Mouse (Mus musculus): ENCODE results near the gene Wwp2.

DNA sequence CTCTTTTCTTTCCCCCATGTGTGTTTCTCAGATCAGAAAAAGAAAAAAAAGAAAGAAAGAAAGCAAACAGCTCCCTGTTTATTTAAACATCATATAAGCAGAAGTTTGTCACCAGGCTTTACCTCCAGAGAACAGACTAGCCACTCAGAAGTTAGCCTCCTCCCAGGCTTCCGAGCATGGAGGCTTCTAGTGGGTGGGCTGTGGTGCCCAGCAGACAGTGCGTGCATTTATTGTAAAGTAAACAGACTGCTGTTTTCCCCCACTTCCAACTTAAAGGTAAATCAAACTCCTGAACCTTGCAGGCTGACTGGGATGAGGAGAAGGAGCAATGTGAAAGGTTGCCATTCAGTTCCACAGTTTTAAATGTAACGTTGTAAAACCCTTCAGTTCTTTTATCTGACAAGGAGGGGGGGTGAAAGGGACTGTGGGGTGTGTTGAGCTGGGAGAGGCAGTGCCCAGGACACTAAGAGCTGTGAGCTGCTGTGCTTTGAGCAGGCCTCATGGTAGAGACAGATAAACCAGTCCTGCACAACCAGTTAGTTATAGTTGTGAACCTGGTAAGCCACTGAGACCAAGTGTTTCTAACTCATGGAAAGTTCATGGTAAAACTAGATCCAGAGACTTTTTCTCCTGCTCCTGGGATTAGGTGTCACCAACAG, 29.3 kb downstream of the Wwp2 start:
- TF ChIP-seq TAL1 (IDR thresholded peaks at IDR 0.05; ENCODE audit: low read length): no peak
- no peak for TF ChIP-seq POLR2A (IDR thresholded peaks at IDR 0.05; ENCODE audit: control insufficient read depth in 1 of 2, insufficient read depth in 1 of 2, low read depth in 1 of 2, low read length in 2 of 2, poor library complexity in 1 of 2)
- TF ChIP-seq RAD21 (IDR thresholded peaks at IDR 0.05; ENCODE audit: low read depth, low read length): no peak
- TF ChIP-seq EP300 (IDR thresholded peaks at IDR 0.05; ENCODE audit: low read depth in 1 of 2, low read length in 2 of 2): no peak
- TF ChIP-seq BHLHE40 (IDR thresholded peaks at IDR 0.05; ENCODE audit: borderline replicate concordance, low read depth, low read length): no peak
- no peak for TF ChIP-seq CTCF (IDR thresholded peaks at IDR 0.05 in 2 of 3, conservative IDR thresholded peaks at IDR 0.05 in 1 of 3; ENCODE audit: control insufficient read depth in 1 of 3, insufficient read depth in 1 of 3, low read depth in 2 of 3, low read length in 3 of 3, poor library complexity in 1 of 3, severe bottlenecking in 1 of 3)
- TF ChIP-seq ELF1 (IDR thresholded peaks at IDR 0.05; ENCODE audit: low read depth, low read length): no peak
- TF ChIP-seq MAFK (IDR thresholded peaks at IDR 0.05; ENCODE audit: borderline replicate concordance, low read depth, low read length): no peak
- no peak for TF ChIP-seq GATA1 (IDR thresholded peaks at IDR 0.05; ENCODE audit: low read depth, low read length)
- no peak for TF ChIP-seq POLR2AphosphoS5 (IDR thresholded peaks at IDR 0.05; ENCODE audit: borderline replicate concordance, low read depth, low read length)
- no peak for TF ChIP-seq UBTF (IDR thresholded peaks at IDR 0.05; ENCODE audit: borderline replicate concordance, insufficient read depth, low read depth, low read length)
- TF ChIP-seq SMC3 (IDR thresholded peaks at IDR 0.05; ENCODE audit: low read depth, low read length): no peak

Data from MEL (cell line).